Comparison of ENCODE assay signal across 11 mouse cellular contexts in genomic region chr1:83181418-83181817, GRCm38 (mm10). TPM values are rescaled to one million over a fixed set of nuclear protein-coding genes. Genes with fewer than 3 reads are reported as not detected.
DNase-seq lines count a peak whose midpoint lies in the region; ATAC-seq and TF ChIP-seq lines count a peak whose summit lies in the region.
"Had no signal": no experiment of that assay in that cellular context is flagged by ENCODE, and none has a peak within 500 bp of the region (broad histone marks: within the 10 kb centered on the region; RNA-seq: fewer than 3 reads in every experiment).

No protein-coding gene starts in this region.

- H3K9ac ChIP-seq in heart, postnatal 0 days (replicated peaks; ENCODE audit: low read depth, low read length), result no peak overlapping the region
- H3K9ac ChIP-seq: stomach, embryonic 15.5 days had no signal

- H3K4me1 ChIP-seq in heart, postnatal 0 days (ENCODE audit: control insufficient read depth, insufficient read depth), result no peaks in the 10 kb centered on the region
- no peaks in the 10 kb centered on the region for H3K4me1 ChIP-seq in lung, adult 2 months (ENCODE audit: control insufficient read depth, insufficient read depth, low read length)
- H3K4me1 ChIP-seq: stomach, embryonic 15.5 days had no signal

- peak; percentile 52 for TF ChIP-seq CTCF in heart, postnatal 0 days (IDR thresholded peaks at IDR 0.05; ENCODE audit: low read depth)
- no peak for TF ChIP-seq CTCF in lung, adult 2 months (IDR thresholded peaks at IDR 0.05; ENCODE audit: insufficient read depth, low read length)

- TF ChIP-seq EP300 in heart, postnatal 0 days (IDR thresholded peaks at IDR 0.05; ENCODE audit: low read depth), result no peak

- H3K27ac ChIP-seq in heart, postnatal 0 days (ENCODE audit: low read depth), result no peak overlapping the region
- H3K27ac ChIP-seq: stomach, embryonic 15.5 days had no signal

- no peak for TF ChIP-seq POLR2A in lung, adult 2 months (IDR thresholded peaks at IDR 0.05; ENCODE audit: borderline replicate concordance, extremely low read depth, low read depth, low read length)

- no peak for ATAC-seq in heart, postnatal 0 days (ENCODE audit: insufficient read depth, low read depth)

- H3K4me3 ChIP-seq in heart, postnatal 0 days (ENCODE audit: low read depth, low read length), result no peak overlapping the region
- H3K4me3 ChIP-seq in lung, adult 2 months (replicated peaks; ENCODE audit: extremely low read depth, low read depth, low read length), result no peak overlapping the region
- H3K4me3 ChIP-seq: stomach, embryonic 15.5 days had no signal

- no peak overlapping the region for H3K4me2 ChIP-seq in heart, postnatal 0 days (ENCODE audit: low read depth, low read length)
- H3K4me2 ChIP-seq: stomach, embryonic 15.5 days had no signal

- intact Hi-C loops in heart, postnatal 14 days (cut with DNase I), result loop anchor here (2.0 kb wide), 1 partner anchor 535 kb away; no protein-coding TSS in a partner anchor

- WGBS in heart, postnatal 0 days, result 39% methylated on average over 4 of the region's 4 CpGs
- 55% methylated on average over 4 of the region's 4 CpGs for WGBS in lung, adult 2 months

- peak; percentile 34 for DNase-seq in heart, postnatal 0 days (ENCODE audit: low spot score)
- no peak for DNase-seq in heart, postnatal 14 days
- peak; percentile 16 for DNase-seq in lung, postnatal 10 days
- DNase-seq in lung, adult 2 months, result no peak
- peak; percentile 53 to 69 for DNase-seq in cerebellum, postnatal 14 days
- DNase-seq in retina, adult 2 months (ENCODE audit: low read depth, low spot score), result peak; percentile 9
- DNase-seq in thymus, postnatal 10 days (ENCODE audit: low spot score in 2 of 2), result no peak
- no peak for DNase-seq in heart, adult 11 months
- DNase-seq: heart, postnatal 36 days had no signal

- no peaks in the 10 kb centered on the region for H3K36me3 ChIP-seq in heart, postnatal 0 days (replicated peaks; ENCODE audit: control insufficient read depth, insufficient read depth, low read length)
- H3K36me3 ChIP-seq: stomach, embryonic 15.5 days had no signal

- H3K9me3 ChIP-seq in heart, postnatal 0 days (replicated peaks; ENCODE audit: control insufficient read depth, low read length), result no peaks in the 10 kb centered on the region
- H3K9me3 ChIP-seq: stomach, embryonic 15.5 days had no signal

- no peaks in the 10 kb centered on the region for H3K27me3 ChIP-seq in heart, postnatal 0 days (ENCODE audit: control insufficient read depth, insufficient read depth, low read length)
- H3K27me3 ChIP-seq: stomach, embryonic 15.5 days had no signal

RNA-seq across cellular contexts. Expression of gene Daw1, which starts 21.9 kb away (rescaled TPM):
- not detected in 2 replicates for total RNA-seq in heart, postnatal 0 days (2014; rRNA removed; ENCODE audit: low replicate concordance)
- polyA plus RNA-seq in heart, postnatal 0 days (2015; fragmentation: Nextera tagmentation; extraction: Ambion mirVana), result 0.16 TPM in 1 of 2 replicates, not detected in the other
- total RNA-seq in heart, postnatal 14 days (2021), result not detected
- polyA plus RNA-seq in lung, adult 2 months (2012; rRNA removed), result 1.5 and 2.1 TPM in 2 replicates
- total RNA-seq: heart, postnatal 36 days; megakaryocyte progenitor cell, adult 5-6 weeks had no signal

Comparison
In these comparisons a context has a peak if more than half of its experiments do, and no peak if none do; other contexts are left out.
1. DNase-seq: peak in heart, postnatal 0 days (single experiment), lung, postnatal 10 days (single experiment), cerebellum, postnatal 14 days (2 of 2) and retina, adult 2 months (single experiment); none in heart, postnatal 14 days (0 of 2), lung, adult 2 months (single experiment), thymus, postnatal 10 days (0 of 2) and heart, adult 11 months (single experiment).